Mouse (Mus musculus) gastrocnemius, adult 18-20 months (tissue): ENCODE results near the gene Olfr1382. TPM values are rescaled to one million over a fixed set of nuclear protein-coding genes. Genes with fewer than 3 reads are reported as not detected.
"Not testable (repeated sequence)": the region's sequence is repeated elsewhere in the genome, so short reads cannot be mapped to it uniquely, and the experiment has no call there.

ENCODE experiments used
- DNase-seq: peaks from one replicate; pipeline ENCODE4 v3.0.0; 2021; ENCODE audit warnings: low spot score
- long read RNA-seq, 2 experiments: library from polyadenylated mRNA; stranded (forward); transcript quantifications; one replicate each; pipeline ENCODE4 v2.0.0; 2021
- total RNA-seq, 2 experiments: library from RNA; stranded (reverse); gene quantifications; 2 replicates each; pipeline ENCODE4 v1.2.3; 2021

Olfr1382 gene
- not detected for total RNA-seq
- long read RNA-seq, experiment 1 = 0 reads
- long read RNA-seq, experiment 2 = 0 reads

DNA sequence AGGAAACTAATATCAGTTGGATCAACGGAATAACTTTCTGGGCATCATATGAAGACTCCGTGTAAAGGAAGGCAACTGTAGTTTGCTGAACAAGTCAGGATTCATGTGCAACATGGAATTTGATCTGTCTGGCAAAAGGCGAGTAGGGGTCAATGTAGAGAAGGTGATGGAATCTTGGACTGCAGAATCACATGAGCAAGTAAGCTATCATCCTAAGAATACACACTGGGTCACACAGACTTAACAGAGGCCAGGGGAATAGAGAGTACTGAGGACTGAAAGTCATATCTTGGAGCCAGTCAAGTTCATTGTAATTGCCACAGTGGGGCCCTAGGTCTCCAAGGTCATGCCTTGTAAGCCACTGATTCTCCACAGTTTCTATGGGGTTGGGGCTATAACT is at the start of gene Olfr1382:
TSS of gene Olfr1382 (plus strand) at position 301 of the 400 bp plus-strand sequence.
- DNase-seq = no peak

DNA sequence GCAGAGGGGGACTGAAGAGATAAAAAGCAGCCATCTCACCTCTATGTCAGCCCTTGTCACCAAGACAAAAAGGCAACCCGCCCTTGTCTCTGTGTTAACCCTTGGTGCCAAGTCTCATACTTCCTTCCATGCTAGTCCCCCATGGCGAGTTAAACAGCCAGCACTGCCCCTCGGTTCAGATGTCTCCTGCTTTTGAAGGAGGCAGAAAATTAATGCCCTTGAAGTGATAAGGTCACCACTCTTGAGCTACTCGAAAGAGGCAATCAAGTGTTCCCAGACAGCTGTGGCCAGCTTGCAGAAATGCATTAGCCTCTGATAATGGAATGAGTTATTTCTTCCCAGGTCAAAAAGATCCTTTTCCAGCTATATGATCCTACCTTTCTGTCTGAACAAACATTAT is 42.1 kb upstream of the Olfr1382 start:
- no peak for DNase-seq

DNA sequence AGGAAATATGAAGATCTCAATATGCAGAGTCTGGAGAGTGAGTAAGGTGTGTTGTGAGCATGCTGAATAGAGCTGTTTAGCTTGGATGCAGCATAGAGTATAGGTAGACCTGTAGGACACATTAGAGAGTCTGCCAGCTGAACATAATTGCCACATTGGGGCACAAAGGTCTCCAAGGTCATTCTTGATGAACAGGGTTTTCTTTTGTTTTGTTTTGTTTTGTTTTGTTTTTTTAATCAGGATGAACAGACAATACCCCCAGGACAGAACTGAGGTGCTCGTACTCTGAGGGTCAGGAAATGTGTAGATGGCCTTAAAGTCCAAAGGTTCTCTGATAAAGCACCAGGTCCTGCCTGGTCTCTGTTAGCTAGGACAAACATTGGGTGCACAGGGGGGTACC is 39.3 kb upstream of the Olfr1382 start, which contains the start of gene Olfr1385:
TSS of gene Olfr1385 (plus strand) at position 301 of the 400 bp plus-strand sequence.
- not testable (repeated sequence) for DNase-seq

DNA sequence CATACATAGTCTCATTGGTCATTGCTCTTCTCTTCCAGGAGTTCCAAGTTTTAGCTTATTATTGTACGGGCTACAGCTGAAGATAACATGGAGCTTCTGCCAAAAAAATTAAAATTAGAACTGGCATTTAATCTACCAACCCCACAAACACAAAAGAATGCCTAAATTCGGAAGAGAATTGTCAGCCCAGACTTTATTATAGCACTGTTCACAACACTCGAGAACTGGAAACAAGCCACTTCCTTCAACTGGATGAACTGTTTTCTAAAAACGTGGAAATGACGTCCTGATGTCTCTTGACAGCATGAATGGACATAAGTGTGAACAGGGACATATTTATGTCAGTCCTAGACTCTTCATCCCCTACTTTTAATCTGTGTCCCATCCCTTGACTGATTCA is 10.0 kb upstream of the Olfr1382 start:
- DNase-seq = no peak

DNA sequence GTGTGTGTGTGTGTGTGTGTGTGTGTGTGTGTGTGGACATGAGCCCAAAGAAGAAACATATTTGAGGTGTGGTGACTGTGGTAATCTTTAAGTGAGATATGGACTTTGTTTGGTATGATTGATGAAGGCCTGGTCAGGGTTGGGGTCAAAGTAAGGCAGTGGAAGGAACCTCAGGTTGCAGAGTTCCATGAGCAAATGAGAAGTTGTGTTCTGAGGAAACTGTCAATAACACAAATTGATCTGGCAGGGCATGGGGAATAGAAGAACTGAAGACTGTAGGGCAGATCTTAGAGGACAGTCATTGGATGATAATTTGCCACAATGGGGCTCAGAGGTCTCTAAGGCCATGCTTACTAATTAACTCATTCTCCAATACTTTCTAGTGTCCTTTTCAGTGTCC is 8.7 kb upstream of the Olfr1382 start, which contains the start of gene Olfr1383:
TSS of gene Olfr1383 (plus strand) at position 301 of the 400 bp plus-strand sequence.
- DNase-seq = no peak

DNA sequence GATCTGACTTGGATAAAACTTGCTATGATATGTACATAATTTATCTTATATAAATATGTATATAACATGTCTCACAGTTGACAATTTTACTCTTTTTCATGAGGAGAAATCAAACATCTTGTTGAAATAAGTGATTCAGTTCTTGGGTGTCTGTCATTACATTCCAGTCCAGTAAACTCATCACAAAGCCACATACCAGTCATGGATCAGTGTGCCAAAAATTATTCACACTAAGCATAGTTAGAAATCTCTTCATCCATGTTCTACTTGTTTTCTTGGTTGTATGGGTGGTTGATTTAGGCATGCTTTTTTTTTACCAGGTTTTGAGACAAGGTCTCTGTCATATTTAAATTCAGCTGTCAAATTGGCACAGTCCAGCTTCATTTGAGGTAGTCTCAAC is 4.7 kb downstream of the Olfr1382 start:
- no peak for DNase-seq

DNA sequence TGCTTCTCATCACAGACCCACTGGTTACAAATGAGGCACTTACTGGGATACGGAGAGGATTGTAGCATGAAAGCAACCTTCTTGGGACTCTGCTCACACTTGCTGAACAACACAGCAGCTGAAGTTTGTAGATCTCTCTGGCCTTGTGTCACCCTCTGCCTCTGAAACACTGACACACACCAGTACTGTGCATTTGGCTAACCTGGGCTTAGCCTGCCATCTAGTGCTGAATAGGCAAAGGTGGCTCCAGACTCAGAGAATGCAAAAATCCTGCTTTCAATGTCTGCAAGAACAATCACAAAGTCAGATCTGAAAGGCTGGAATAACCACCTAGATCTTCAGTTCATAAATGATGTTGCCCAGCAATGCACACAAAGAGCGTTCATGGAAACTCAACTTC is 8.6 kb downstream of the Olfr1382 start:
- not testable (repeated sequence) for DNase-seq

DNA sequence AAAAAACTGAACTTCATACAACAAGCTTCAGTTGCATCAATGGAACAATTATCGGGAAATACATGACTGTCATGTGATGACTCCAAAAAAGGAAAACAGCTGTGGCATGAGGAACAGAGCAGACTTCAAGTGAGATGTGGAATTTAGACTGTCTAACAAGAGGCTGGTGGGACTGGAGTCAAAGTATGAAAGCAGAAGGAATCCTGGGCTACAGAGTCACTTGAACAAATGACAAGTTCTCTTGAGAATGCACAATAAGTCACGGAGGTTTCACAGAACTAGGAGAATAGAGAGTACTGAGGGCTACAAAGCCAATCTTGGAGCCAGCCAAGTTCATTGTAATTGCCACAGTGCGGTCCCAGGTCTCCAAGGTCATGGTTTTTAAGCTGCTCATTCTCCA is 15.1 kb downstream of the Olfr1382 start, which contains the start of gene Olfr1381:
TSS of gene Olfr1381 (plus strand) at position 301 of the 400 bp plus-strand sequence.
- not testable (repeated sequence) for DNase-seq

DNA sequence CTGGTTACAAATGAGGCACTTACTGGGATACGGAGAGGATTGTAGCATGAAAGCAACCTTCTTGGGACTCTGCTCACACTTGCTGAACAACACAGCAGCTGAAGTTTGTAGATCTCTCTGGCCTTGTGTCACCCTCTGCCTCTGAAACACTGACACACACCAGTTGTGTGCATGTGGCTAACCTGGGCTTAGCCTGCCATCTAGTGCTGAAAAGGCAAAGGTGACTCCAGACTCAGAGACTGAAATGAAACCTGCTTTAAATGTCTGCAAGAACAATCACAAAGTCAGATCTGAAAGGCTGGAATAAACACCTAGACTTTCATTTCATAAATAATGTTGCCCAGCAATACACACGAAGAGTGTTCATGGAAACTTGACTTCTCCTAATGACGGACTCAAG is 26.0 kb downstream of the Olfr1382 start:
- DNase-seq = not testable (repeated sequence)

DNA sequence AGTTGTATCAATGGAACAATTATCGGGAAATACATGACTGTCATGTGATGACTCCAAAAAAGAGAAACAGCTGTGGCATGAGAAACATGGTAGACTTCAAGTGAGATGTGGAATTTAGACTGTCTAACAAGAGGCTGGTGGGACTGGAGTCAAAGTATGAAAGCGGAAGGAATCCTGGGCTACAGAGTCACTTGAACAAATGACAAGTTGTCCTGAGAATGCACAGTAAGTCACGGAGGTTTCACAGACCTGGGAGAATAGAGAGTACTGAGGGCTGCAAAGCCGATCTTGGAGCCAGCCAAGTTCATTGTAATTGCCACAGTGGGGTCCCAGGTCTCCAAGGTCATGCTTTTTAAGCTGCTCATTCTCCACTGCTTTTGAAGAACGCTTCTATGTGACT is 28.5 kb downstream of the Olfr1382 start, which contains the start of gene Olfr1380:
TSS of gene Olfr1380 (plus strand) at position 301 of the 400 bp plus-strand sequence.
- not testable (repeated sequence) for DNase-seq

DNA sequence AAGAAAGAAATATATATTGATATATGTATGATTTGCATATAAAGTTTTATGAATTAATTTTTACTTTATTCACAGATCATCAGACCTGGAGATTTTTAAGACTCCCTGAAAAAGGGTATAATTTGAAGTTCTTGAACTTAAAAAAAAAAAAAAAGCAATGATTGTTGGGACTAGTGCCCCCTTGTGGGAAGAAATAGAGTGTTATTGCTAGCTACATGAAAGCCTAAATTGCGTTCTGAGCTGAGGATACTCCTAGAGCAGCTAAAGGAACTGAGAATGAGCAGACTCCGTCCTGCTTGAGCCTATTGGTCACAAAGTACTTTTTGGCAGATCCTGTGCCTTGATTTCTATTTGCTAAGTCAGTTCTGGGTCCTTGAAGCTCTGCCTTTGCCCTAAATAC is 47.0 kb downstream of the Olfr1382 start:
- not testable (repeated sequence) for DNase-seq

DNA sequence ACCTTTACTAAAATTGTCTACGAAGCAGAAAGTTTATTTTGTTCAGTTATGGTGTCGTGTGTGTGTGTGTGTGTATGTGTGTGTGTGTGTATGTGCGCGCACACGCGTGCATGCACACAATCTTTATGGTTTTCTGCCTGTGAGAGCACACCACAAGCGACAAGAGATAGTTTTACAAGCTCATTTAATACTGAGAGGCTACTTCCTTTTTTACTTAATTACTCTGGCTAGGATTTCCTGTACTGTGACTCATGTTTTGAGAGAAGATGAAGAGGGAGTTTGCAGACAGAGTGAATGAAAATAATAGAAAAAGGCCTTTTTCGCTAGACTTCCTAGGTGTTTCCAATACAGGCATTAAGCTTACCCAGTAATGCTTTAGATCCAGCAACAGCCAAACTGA is 52.4 kb downstream of the Olfr1382 start:
- not testable (repeated sequence) for DNase-seq

Other genes with a start within 250 kb of the Olfr1382 start
- under 1 TPM in 1 of 2 experiments, not detected in 1; 0.09 TPM for gene Olfr1393, start 249.9 kb upstream of the Olfr1382 start, total RNA-seq
- gene Olfr1392, start 243.0 kb upstream of the Olfr1382 start, total RNA-seq = not detected
- not detected for gene Olfr10, start 223.5 kb upstream of the Olfr1382 start, total RNA-seq
- not detected for gene Olfr1391, start 205.5 kb upstream of the Olfr1382 start, total RNA-seq
- not detected for gene Olfr1390, start 193.1 kb upstream of the Olfr1382 start, total RNA-seq
- not detected for gene Olfr1389, start 105.2 kb upstream of the Olfr1382 start, total RNA-seq
- gene Olfr1388, start 91.6 kb upstream of the Olfr1382 start, total RNA-seq = under 1 TPM in 1 of 2 experiments, not detected in 1; 0.07 TPM
- gene Olfr1387, start 72.9 kb upstream of the Olfr1382 start, total RNA-seq = not detected
- gene Olfr1386, start 63.2 kb upstream of the Olfr1382 start, total RNA-seq = not detected
- gene Olfr1385, start 39.2 kb upstream of the Olfr1382 start, total RNA-seq = not detected
- gene Olfr1384, start 21.5 kb upstream of the Olfr1382 start, total RNA-seq = not detected
- gene Olfr1383, start 8.6 kb upstream of the Olfr1382 start, total RNA-seq = under 1 TPM in 1 of 2 experiments, not detected in 1; 0.30 TPM
- not detected for gene Olfr1381, start 15.2 kb downstream of the Olfr1382 start, total RNA-seq
- gene Olfr1380, start 28.6 kb downstream of the Olfr1382 start, total RNA-seq = not detected
- 1 to 10 TPM; 2.3 to 3.9 TPM for gene Flt4, start 81.0 kb downstream of the Olfr1382 start, total RNA-seq
- not detected for gene Scgb3a1, start 135.4 kb downstream of the Olfr1382 start, total RNA-seq
- gene Cnot6, start 184.5 kb downstream of the Olfr1382 start, total RNA-seq = 10 to 100 TPM; 10.4 to 10.7 TPM